Mouse (Mus musculus) neural tube, embryonic 11.5 days (tissue): ENCODE data around the gene Gsdme. TPM values are rescaled to one million over a fixed set of nuclear protein-coding genes. Genes with fewer than 3 reads are reported as not detected.

Source experiments
- ATAC-seq: fragments of 200-750 bp; cut with Nextera tagmentation; 2 replicates; pipeline ENCODE4 v1.8.0; 2017; ENCODE audit warnings: moderate number of reproducible peaks, mild to moderate bottlenecking, moderate TSS enrichment, moderate library complexity; ENCODE audit not compliant: insufficient read depth, low FRiP score, low TSS enrichment
- DNase-seq: peaks from one replicate; pipeline ENCODE4 v3.0.0-alpha.2; 2015; ENCODE audit warnings: low spot score
- H3K27ac ChIP-seq: fragments of 300-500 bp; sonication (generic); 2 replicates; pipeline ENCODE4 v1.5.1; 2014; ENCODE audit warnings: low read depth, mild to moderate bottlenecking, low read length
- H3K27me3 ChIP-seq: fragments of 300-500 bp; sonication (generic); 2 replicates; pipeline ENCODE4 v1.6.1; 2014; ENCODE audit warnings: mild to moderate bottlenecking, low read length, mixed read lengths; ENCODE audit not compliant: control insufficient read depth, insufficient read depth
- H3K36me3 ChIP-seq: fragments of 300-500 bp; sonication (generic); 2 replicates; pipeline ENCODE4 v1.6.1; 2014; ENCODE audit warnings: mild to moderate bottlenecking, low read length, moderate library complexity, mixed read lengths; ENCODE audit not compliant: control insufficient read depth, insufficient read depth
- H3K4me1 ChIP-seq: fragments of 300-500 bp; sonication (generic); 2 replicates; pipeline ENCODE4 v1.6.1; 2014; ENCODE audit warnings: low read length, mixed read lengths; ENCODE audit not compliant: control insufficient read depth, insufficient read depth
- H3K4me2 ChIP-seq: fragments of 300-500 bp; sonication (generic); 2 replicates; pipeline ENCODE4 v1.6.1; 2014; ENCODE audit warnings: low read depth, mild to moderate bottlenecking, moderate library complexity
- H3K4me3 ChIP-seq: fragments of 300-500 bp; sonication (generic); 2 replicates; pipeline ENCODE4 v1.5.1; 2014; ENCODE audit warnings: low read depth, low read length
- H3K9ac ChIP-seq: fragments of 300-500 bp; sonication (generic); 2 replicates; pipeline ENCODE4 v1.6.1; 2014; ENCODE audit warnings: mild to moderate bottlenecking, low read length
- H3K9me3 ChIP-seq: fragments of 300-500 bp; sonication (generic); 2 replicates; pipeline ENCODE4 v1.6.1; 2016; ENCODE audit warnings: low read length; ENCODE audit not compliant: control insufficient read depth
- WGBS: fragments of 180-500 bp; shearing (Covaris S2); extraction: QIAGEN DNeasy Blood & Tissue Kit; methylation state at CpG from one replicate; pipeline ENCODE4 v1.1.7; 2014; 5-methylcytosine and 5-hydroxymethylcytosine counted together
- polyA plus RNA-seq: library from polyadenylated mRNA; unstranded; fragments of >200 nt; fragmentation: Nextera tagmentation; extraction: Ambion mirVana; gene quantifications from 2 replicates; pipeline ENCODE4 v1.2.1, GENCODE M21; 2014

Gene Gsdme
- polyA plus RNA-seq, 1 experiment from 2014 or later, result 53.7 TPM

DNA sequence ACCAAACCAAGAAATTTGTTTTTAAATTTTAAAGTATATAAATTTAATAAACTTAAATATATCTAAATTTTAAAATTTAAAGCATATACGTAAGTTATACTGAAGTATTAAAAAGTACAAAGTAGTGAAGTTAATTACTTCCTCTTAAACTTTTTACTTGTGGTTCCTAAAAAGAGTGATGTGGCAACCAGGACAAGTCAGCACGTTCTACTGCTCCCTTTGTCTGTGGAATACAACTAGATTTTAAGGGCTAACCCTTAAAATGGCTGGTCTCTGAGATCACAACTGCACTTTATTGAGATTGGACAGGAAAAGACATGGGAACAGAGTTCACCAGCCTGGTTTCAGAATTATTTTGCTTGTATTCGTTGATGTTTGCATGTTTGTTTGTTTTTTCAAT lies 100.6 kb downstream of the Gsdme start:
- H3K9ac ChIP-seq, result no peak overlapping the region
- no peak for DNase-seq
- no peak overlapping the region for H3K4me3 ChIP-seq
- no peaks in the 10 kb centered on the region for H3K4me1 ChIP-seq
- H3K27ac ChIP-seq, result no peak overlapping the region
- no peak for ATAC-seq
- no peaks in the 10 kb centered on the region for H3K9me3 ChIP-seq
- H3K4me2 ChIP-seq, result no peak overlapping the region
- H3K27me3 ChIP-seq, result no peaks in the 10 kb centered on the region
- 89% methylated on average over 3 of the region's 3 CpGs for WGBS
- no peaks in the 10 kb centered on the region for H3K36me3 ChIP-seq

DNA sequence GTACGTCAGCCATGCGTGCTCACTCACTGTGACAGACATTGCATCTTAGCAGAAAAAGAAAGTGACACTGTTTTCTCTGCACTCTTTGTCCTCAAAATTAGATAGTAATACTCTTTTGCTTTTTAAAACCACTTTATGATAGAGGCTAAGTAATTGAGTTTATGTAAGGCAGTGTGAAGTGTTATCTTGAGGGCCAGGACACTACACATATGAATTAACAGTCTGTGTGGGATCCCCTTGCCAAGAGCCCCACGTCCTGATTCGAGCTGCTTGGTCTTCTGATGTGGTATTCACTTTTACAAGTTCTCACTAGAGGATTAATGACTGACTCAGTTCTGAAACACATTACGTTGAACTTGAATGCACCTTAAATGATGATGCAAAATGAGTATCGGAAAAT lies 103.8 kb downstream of the Gsdme start:
- ATAC-seq (no peak), DNase-seq (no peak)
- no peaks in the 10 kb centered on the region for H3K36me3 ChIP-seq
- H3K4me3 ChIP-seq, result no peak overlapping the region
- H3K27me3 ChIP-seq, result no peaks in the 10 kb centered on the region
- no peak overlapping the region for H3K27ac ChIP-seq
- H3K9me3 ChIP-seq, result no peaks in the 10 kb centered on the region
- WGBS, result 86% methylated on average over 6 of the region's 6 CpGs
- H3K9ac ChIP-seq, result no peak overlapping the region
- H3K4me1 ChIP-seq, result no peaks in the 10 kb centered on the region
- H3K4me2 ChIP-seq, result no peak overlapping the region

DNA sequence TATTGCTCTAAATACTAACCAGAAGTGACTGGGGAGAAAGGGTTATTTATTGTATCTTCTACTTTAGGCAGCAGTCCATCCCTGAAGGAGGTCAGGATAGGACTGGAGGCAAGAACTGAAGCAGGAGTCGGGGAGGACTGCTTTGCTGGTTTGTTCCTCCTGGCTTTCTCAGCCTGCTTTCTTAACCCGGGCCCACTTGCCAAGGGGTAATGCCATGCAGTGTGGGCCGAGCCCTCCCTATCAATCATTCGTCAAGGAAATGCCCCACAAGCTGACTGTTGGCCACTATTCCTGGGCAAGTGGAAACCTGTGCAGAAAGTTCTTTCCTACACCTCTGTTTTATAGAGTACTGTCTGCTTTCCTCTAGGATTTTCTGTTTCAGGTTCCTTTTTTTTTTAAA lies 114.3 kb downstream of the Gsdme start:
- 87% methylated on average over 4 of the region's 4 CpGs for WGBS
- H3K9me3 ChIP-seq, result no peaks in the 10 kb centered on the region
- H3K27me3 ChIP-seq, result no peaks in the 10 kb centered on the region

DNA sequence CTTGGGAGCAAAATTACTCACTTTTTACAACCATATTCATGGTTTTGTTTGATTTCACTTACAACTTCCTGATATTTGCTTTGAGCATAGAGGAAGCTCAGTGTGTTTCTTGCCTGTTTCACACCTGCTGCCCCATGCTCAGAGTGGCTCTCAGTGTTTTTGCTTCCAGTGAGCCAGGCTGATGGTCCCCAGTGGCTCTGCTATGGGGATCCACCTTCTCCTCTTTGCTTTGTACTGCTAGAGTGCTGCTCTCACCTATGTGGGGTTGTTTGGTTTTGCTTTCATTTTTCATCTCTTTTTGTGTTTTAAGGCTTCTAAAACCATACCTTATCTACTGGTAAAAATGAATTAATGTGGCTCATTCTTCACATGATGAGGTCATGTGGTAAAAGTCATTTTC lies 117.5 kb downstream of the Gsdme start:
- DNase-seq (no peak), ATAC-seq (no peak)
- Histone ChIP-seq H3K27ac (no peak overlapping the region), H3K4me1 (no peaks in the 10 kb centered on the region), H3K9me3 (no peaks in the 10 kb centered on the region), H3K9ac (no peak overlapping the region), H3K36me3 (no peaks in the 10 kb centered on the region), H3K4me3 (no peak overlapping the region), H3K4me2 (no peak overlapping the region), H3K27me3 (no peaks in the 10 kb centered on the region)

More for the DNA sequence above, 114.3 kb downstream of the Gsdme start:
- Histone ChIP-seq H3K36me3 (no peaks in the 10 kb centered on the region), H3K4me2 (no peak overlapping the region), H3K27ac (no peak overlapping the region), H3K9ac (no peak overlapping the region), H3K4me3 (no peak overlapping the region), H3K4me1 (no peaks in the 10 kb centered on the region)
- DNase-seq (no peak), ATAC-seq (no peak)

DNA sequence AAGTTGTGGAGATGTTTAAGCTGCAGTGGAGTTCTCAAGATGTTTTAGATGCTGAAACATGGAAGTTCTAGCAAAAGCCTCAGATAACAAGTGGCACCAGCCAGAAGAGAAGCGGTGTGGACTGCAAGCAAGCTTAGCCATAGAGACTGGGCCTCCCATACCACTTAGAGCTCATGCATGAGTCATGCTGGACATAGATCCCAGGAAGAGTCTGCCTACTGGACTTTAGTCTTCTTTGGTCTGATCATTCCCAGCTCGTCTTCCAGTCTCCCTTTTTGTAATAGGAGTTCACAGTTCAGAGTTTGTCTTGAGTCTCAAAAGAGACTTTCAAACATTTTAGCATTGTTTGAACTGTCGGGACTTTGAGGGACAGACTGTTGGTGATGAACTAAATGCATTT lies 124.1 kb downstream of the Gsdme start:
- no peak overlapping the region for H3K4me3 ChIP-seq
- H3K4me2 ChIP-seq, result no peak overlapping the region
- no peak overlapping the region for H3K27ac ChIP-seq
- no peaks in the 10 kb centered on the region for H3K36me3 ChIP-seq
- DNase-seq (no peak), ATAC-seq (no peak)
- H3K9me3 ChIP-seq, result no peaks in the 10 kb centered on the region
- no peaks in the 10 kb centered on the region for H3K27me3 ChIP-seq
- H3K9ac ChIP-seq, result no peak overlapping the region
- H3K4me1 ChIP-seq, result no peaks in the 10 kb centered on the region
- WGBS, result 90% methylated on average over 3 of the region's 3 CpGs

Other genes with a start within 250 kb of the Gsdme start
- gene Mpp6, start 153.6 kb downstream of the Gsdme start, polyA plus RNA-seq, result 73.6 and 77.0 TPM in 2 replicates
- gene Osbpl3, start 192.3 kb upstream of the Gsdme start, polyA plus RNA-seq, result 5.0 and 6.5 TPM in 2 replicates